Mouse (Mus musculus): ENCODE data around the gene Tm9sf2.
A peak's percentile ranks its signal among the peaks of the same experiment; 100 is the strongest.
"Not testable (repeated sequence)": the region's sequence is repeated elsewhere in the genome, so short reads cannot be mapped to it uniquely, and the experiment has no call there.

Gene Tm9sf2

GRCm38 (mm10) chr14:122099584-122099983 lies 7.3 kb upstream of the Tm9sf2 start:
- DNase-seq (ENCODE audit: low spot score), result no peak

GRCm38 (mm10) chr14:122101890-122102289 lies 4.9 kb upstream of the Tm9sf2 start:
- not testable (repeated sequence) for DNase-seq (ENCODE audit: low spot score)

- DNase-seq (ENCODE audit: low spot score), result peak; percentile 95
These were observed 2.0 kb upstream of the Tm9sf2 start for GRCm38 (mm10) chr14:122104881-122105280.

- DNase-seq (ENCODE audit: low spot score), result no peak
These were observed 1.2 kb upstream of the Tm9sf2 start for GRCm38 (mm10) chr14:122105391-122106285.

GRCm38 (mm10) chr14:122107481-122108214 lies 810 bp downstream of the Tm9sf2 start:
- peak; percentile 51 for DNase-seq (ENCODE audit: low spot score)

- DNase-seq (ENCODE audit: low spot score), result no peak
These were observed 4.8 kb downstream of the Tm9sf2 start for GRCm38 (mm10) chr14:122111681-122112080.

- no peak for DNase-seq (ENCODE audit: low spot score)
These were observed 5.5 kb downstream of the Tm9sf2 start for GRCm38 (mm10) chr14:122112311-122112710.

GRCm38 (mm10) chr14:122116200-122116599 lies 9.4 kb downstream of the Tm9sf2 start:
- DNase-seq (ENCODE audit: low spot score), result no peak

- no peak for DNase-seq (ENCODE audit: low spot score)
These were observed 23.4 kb downstream of the Tm9sf2 start for GRCm38 (mm10) chr14:122130111-122130797.

GRCm38 (mm10) chr14:122131644-122132043 lies 24.8 kb downstream of the Tm9sf2 start:
- no peak for DNase-seq (ENCODE audit: low spot score)

GRCm38 (mm10) chr14:122136368-122136928 lies 29.6 kb downstream of the Tm9sf2 start:
- no peak for DNase-seq (ENCODE audit: low spot score)

- DNase-seq (ENCODE audit: low spot score), result no peak
These were observed 30.4 kb downstream of the Tm9sf2 start for GRCm38 (mm10) chr14:122137234-122137633.

GRCm38 (mm10) chr14:122140126-122140525 lies 33.3 kb downstream of the Tm9sf2 start:
- DNase-seq (ENCODE audit: low spot score), result no peak

GRCm38 (mm10) chr14:122143585-122144269 lies 36.9 kb downstream of the Tm9sf2 start:
- no peak for DNase-seq (ENCODE audit: low spot score)

- no peak for DNase-seq (ENCODE audit: low spot score)
These were observed 38.5 kb downstream of the Tm9sf2 start for GRCm38 (mm10) chr14:122145374-122145773.

GRCm38 (mm10) chr14:122150616-122151015 lies 43.8 kb downstream of the Tm9sf2 start:
- no peak for DNase-seq (ENCODE audit: low spot score)

- no peak for DNase-seq (ENCODE audit: low spot score)
These were observed 50.9 kb downstream of the Tm9sf2 start for GRCm38 (mm10) chr14:122157738-122158137.

GRCm38 (mm10) chr14:122160916-122161315 lies 54.1 kb downstream of the Tm9sf2 start:
- DNase-seq (ENCODE audit: low spot score), result no peak

GRCm38 (mm10) chr14:122168912-122169311 lies 62.1 kb downstream of the Tm9sf2 start:
- no peak for DNase-seq (ENCODE audit: low spot score)

- no peak for DNase-seq (ENCODE audit: low spot score)
These were observed 63.5 kb downstream of the Tm9sf2 start for GRCm38 (mm10) chr14:122170202-122170781.

- no peak for DNase-seq (ENCODE audit: low spot score)
These were observed 64.2 kb downstream of the Tm9sf2 start for GRCm38 (mm10) chr14:122171031-122171430.

Measured in ovary, postnatal 36 days (tissue).